Mouse (Mus musculus) hindbrain, embryonic 15.5 days (tissue): ENCODE data around the gene Slc12a3. TPM values are rescaled to one million over a fixed set of nuclear protein-coding genes. Genes with fewer than 3 reads are reported as not detected.
A peak's percentile ranks its signal among the peaks of the same experiment; 100 is the strongest.

ENCODE experiments used
- microRNA counts: library from miRNA; unstranded; fragments of <30 nt; microRNA quantifications from one replicate; lab custom pipeline; 2016
- microRNA-seq: library from miRNA; unstranded; fragments of <30 nt; microRNA quantifications from one replicate; pipeline ENCODE4, GENCODE M21; 2016
- polyA plus RNA-seq: library from polyadenylated mRNA; unstranded; fragments of >200 nt; fragmentation: Nextera tagmentation; extraction: Ambion mirVana; gene quantifications from 2 replicates; pipeline ENCODE4 v1.2.1, GENCODE M21; 2015

The Slc12a3 gene
- polyA plus RNA-seq, 1 experiment from 2014 or later, result 0.14 TPM

MicroRNAs encoded within 50 kb of the gene (microRNA counts, 519-probe panel; counts per million panel counts)
- 3,550 counts per million, percentile 73 among the panel's probes with 10 or more counts for microRNA mmu-miR-138 (lab: Ali Mortazavi, UCI)

Small RNAs within 50 kb of the gene (microRNA-seq; reads per million reads assigned to microRNA genes)
- 830 reads per million, percentile 76 among the genes with 10 or more reads in this experiment for gene Mir138-2

Other genes starting within 250 kb of the Slc12a3 start
- 20.1 and 20.8 TPM in 2 replicates for gene Bbs2, start 230.3 kb upstream of the Slc12a3 start, polyA plus RNA-seq
- gene Mt4, start 192.0 kb upstream of the Slc12a3 start, polyA plus RNA-seq, result not detected in 2 replicates
- 211 and 230 TPM in 2 replicates for gene Mt3, start 176.6 kb upstream of the Slc12a3 start, polyA plus RNA-seq
- 21.4 and 24.6 TPM in 2 replicates for gene Mt2, start 156.5 kb upstream of the Slc12a3 start, polyA plus RNA-seq
- gene Mt1, start 150.1 kb upstream of the Slc12a3 start, polyA plus RNA-seq, result 89.2 and 96.5 TPM in 2 replicates
- 58.1 and 58.9 TPM in 2 replicates for gene Nup93, start 114.6 kb upstream of the Slc12a3 start, polyA plus RNA-seq
- gene Herpud1, start 57.2 kb downstream of the Slc12a3 start, polyA plus RNA-seq, result 72.2 and 73.2 TPM in 2 replicates
- gene Nlrc5, start 105.2 kb downstream of the Slc12a3 start, polyA plus RNA-seq, result 0.29 and 0.85 TPM in 2 replicates
- 19.4 and 26.4 TPM in 2 replicates for gene Cpne2, start 203.8 kb downstream of the Slc12a3 start, polyA plus RNA-seq